Mouse (Mus musculus): ENCODE results near the gene Slain1.

DNA sequence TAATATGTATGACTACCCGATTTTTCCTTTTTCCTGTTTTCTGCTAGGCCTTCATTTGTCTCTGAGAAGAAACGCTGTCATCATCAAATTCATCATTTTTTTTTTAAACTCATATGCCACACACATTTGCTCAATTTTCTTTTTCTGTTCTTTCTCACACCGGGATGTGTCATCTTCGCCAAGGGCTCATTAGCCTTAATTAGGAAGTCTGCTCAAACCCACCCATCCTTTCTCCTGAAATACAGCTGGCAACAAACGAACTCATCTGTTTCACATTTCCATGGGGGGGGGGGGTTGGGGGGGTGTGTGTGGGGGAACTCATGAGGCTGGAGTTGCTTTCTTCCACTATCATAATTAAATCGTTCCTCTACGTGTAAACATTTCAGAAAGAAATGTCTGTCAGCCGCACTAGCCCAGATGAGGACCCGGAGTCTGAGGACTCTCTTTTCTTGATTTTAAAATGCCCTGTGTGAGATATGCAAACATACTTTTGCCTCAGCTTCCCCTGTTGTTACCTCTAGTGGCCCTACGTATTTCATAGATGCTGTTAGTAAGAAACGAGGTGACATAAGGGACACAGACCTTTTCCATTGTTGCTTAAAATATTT, 79.8 kb downstream of the Slain1 start:
- TF ChIP-seq POLR2A (IDR thresholded peaks at IDR 0.05; ENCODE audit: control insufficient read depth, low read depth, low read length) (no peak), CTCF (IDR thresholded peaks at IDR 0.05; ENCODE audit: control insufficient read depth, insufficient read depth, insufficient replicate concordance, low read depth, low read length) (no peak)

Data from testis, adult 2 months (tissue).